ENCODE assay signal across 15 mouse cellular contexts in genomic region chr1:17978086-17978485, GRCm38 (mm10).
"Had no signal": no experiment of that assay in that cellular context is flagged by ENCODE, and none has a peak within 500 bp of the region (broad histone marks: within the 10 kb centered on the region; RNA-seq: fewer than 3 reads in every experiment).

No protein-coding gene starts in this region.

- H3K36me3 ChIP-seq: liver, embryonic 13.5 days; midbrain, embryonic 12.5 days; neural tube, embryonic 12.5 days; neural tube, embryonic 15.5 days; stomach, embryonic 15.5 days had no signal

- H3K9me3 ChIP-seq: liver, embryonic 13.5 days; midbrain, embryonic 12.5 days; neural tube, embryonic 12.5 days; neural tube, embryonic 15.5 days; stomach, embryonic 15.5 days had no signal

- H3K4me3 ChIP-seq: liver, embryonic 13.5 days; midbrain, embryonic 12.5 days; neural tube, embryonic 12.5 days; neural tube, embryonic 15.5 days; stomach, embryonic 15.5 days had no signal

- DNase-seq: kidney, adult 18-20 months; kidney, adult 9 months; liver, embryonic 13.5 days; lung, adult 2 months; lung, postnatal 14 days; lung, postnatal 4 days; retina, postnatal 1 day; right cerebral cortex, postnatal 25 days; spleen, adult 18-20 months; thymus, adult 18-20 months; thymus, postnatal 36 days had no signal

- H3K4me2 ChIP-seq: liver, embryonic 13.5 days; midbrain, embryonic 12.5 days; neural tube, embryonic 12.5 days; neural tube, embryonic 15.5 days; stomach, embryonic 15.5 days had no signal

- H3K4me1 ChIP-seq: liver, embryonic 13.5 days; midbrain, embryonic 12.5 days; neural tube, embryonic 12.5 days; neural tube, embryonic 15.5 days; stomach, embryonic 15.5 days had no signal

- H3K27ac ChIP-seq: liver, embryonic 13.5 days; midbrain, embryonic 12.5 days; neural tube, embryonic 12.5 days; neural tube, embryonic 15.5 days; stomach, embryonic 15.5 days had no signal

- H3K27me3 ChIP-seq: liver, embryonic 13.5 days; neural tube, embryonic 12.5 days; stomach, embryonic 15.5 days had no signal

- H3K9ac ChIP-seq: liver, embryonic 13.5 days; midbrain, embryonic 12.5 days; neural tube, embryonic 12.5 days; neural tube, embryonic 15.5 days; stomach, embryonic 15.5 days had no signal
